Mouse (Mus musculus): Measurements from ENCODE around the gene Cap2. TPM values are rescaled to one million over a fixed set of nuclear protein-coding genes. Genes with fewer than 3 reads are reported as not detected.

Cap2 gene
- total RNA-seq, 1 experiment from 2014 or later = 1.0 TPM

GRCm38 (mm10) chr13:46523712-46524111 is 22.1 kb downstream of the Cap2 start:
- no peak for ATAC-seq (replicated peaks; ENCODE audit: low read depth, poor library complexity, severe bottlenecking)

- no peak for ATAC-seq (replicated peaks; ENCODE audit: low read depth, poor library complexity, severe bottlenecking)
These were observed 23.9 kb downstream of the Cap2 start for GRCm38 (mm10) chr13:46525295-46526255.

- peak; percentile 54; the same call in 1 of the 2 replicates for ATAC-seq (replicated peaks; ENCODE audit: low read depth, poor library complexity, severe bottlenecking)
These were observed 25.0 kb downstream of the Cap2 start for GRCm38 (mm10) chr13:46526645-46527044.

- ATAC-seq (replicated peaks; ENCODE audit: low read depth, poor library complexity, severe bottlenecking) = no peak
These were observed 25.7 kb downstream of the Cap2 start for GRCm38 (mm10) chr13:46527340-46527739.

- no peak for ATAC-seq (replicated peaks; ENCODE audit: low read depth, poor library complexity, severe bottlenecking)
These were observed 27.4 kb downstream of the Cap2 start for GRCm38 (mm10) chr13:46529037-46529436.

GRCm38 (mm10) chr13:46530546-46530945 is 28.9 kb downstream of the Cap2 start:
- ATAC-seq (replicated peaks; ENCODE audit: low read depth, poor library complexity, severe bottlenecking) = no peak

- ATAC-seq (replicated peaks; ENCODE audit: low read depth, poor library complexity, severe bottlenecking) = no peak
These were observed 30.0 kb downstream of the Cap2 start for GRCm38 (mm10) chr13:46531676-46532075.

GRCm38 (mm10) chr13:46532276-46532675 is 30.6 kb downstream of the Cap2 start:
- ATAC-seq (replicated peaks; ENCODE audit: low read depth, poor library complexity, severe bottlenecking) = no peak

- no peak for ATAC-seq (replicated peaks; ENCODE audit: low read depth, poor library complexity, severe bottlenecking)
These were observed 31.9 kb downstream of the Cap2 start for GRCm38 (mm10) chr13:46533342-46534129.

GRCm38 (mm10) chr13:46534171-46534968 is 32.7 kb downstream of the Cap2 start:
- no peak for ATAC-seq (replicated peaks; ENCODE audit: low read depth, poor library complexity, severe bottlenecking)

GRCm38 (mm10) chr13:46534969-46535785 is 33.5 kb downstream of the Cap2 start:
- ATAC-seq (replicated peaks; ENCODE audit: low read depth, poor library complexity, severe bottlenecking) = no peak

GRCm38 (mm10) chr13:46539284-46539683 is 37.6 kb downstream of the Cap2 start:
- no peak for ATAC-seq (replicated peaks; ENCODE audit: low read depth, poor library complexity, severe bottlenecking)

GRCm38 (mm10) chr13:46540943-46541342 is 39.3 kb downstream of the Cap2 start:
- ATAC-seq (replicated peaks; ENCODE audit: low read depth, poor library complexity, severe bottlenecking) = no peak

GRCm38 (mm10) chr13:46542782-46543181 is 41.1 kb downstream of the Cap2 start:
- no peak for ATAC-seq (replicated peaks; ENCODE audit: low read depth, poor library complexity, severe bottlenecking)

GRCm38 (mm10) chr13:46544608-46545007 is 43.0 kb downstream of the Cap2 start:
- ATAC-seq (replicated peaks; ENCODE audit: low read depth, poor library complexity, severe bottlenecking) = no peak

GRCm38 (mm10) chr13:46545081-46545480 is 43.4 kb downstream of the Cap2 start:
- no peak for ATAC-seq (replicated peaks; ENCODE audit: low read depth, poor library complexity, severe bottlenecking)

GRCm38 (mm10) chr13:46546846-46547245 is 45.2 kb downstream of the Cap2 start:
- ATAC-seq (replicated peaks; ENCODE audit: low read depth, poor library complexity, severe bottlenecking) = no peak

GRCm38 (mm10) chr13:46547253-46547652 is 45.6 kb downstream of the Cap2 start:
- ATAC-seq (replicated peaks; ENCODE audit: low read depth, poor library complexity, severe bottlenecking) = no peak

- ATAC-seq (replicated peaks; ENCODE audit: low read depth, poor library complexity, severe bottlenecking) = no peak
These were observed 46.5 kb downstream of the Cap2 start for GRCm38 (mm10) chr13:46548132-46548531.
